Mouse (Mus musculus) stomach, postnatal 0 days (tissue): ENCODE results near the gene Siah1a.

Experiments used
- CTCF ChIP-seq: IDR thresholded peaks from 2 replicates; pipeline ENCODE4 v1.5.1; 2016; ENCODE audit warnings: antibody characterized with exemption, low read depth, mild to moderate bottlenecking, moderate library complexity
- EP300 ChIP-seq: optimal IDR thresholded peaks from 2 replicates; pipeline ENCODE3; 2016; ENCODE audit warnings: antibody characterized with exemption

DNA sequence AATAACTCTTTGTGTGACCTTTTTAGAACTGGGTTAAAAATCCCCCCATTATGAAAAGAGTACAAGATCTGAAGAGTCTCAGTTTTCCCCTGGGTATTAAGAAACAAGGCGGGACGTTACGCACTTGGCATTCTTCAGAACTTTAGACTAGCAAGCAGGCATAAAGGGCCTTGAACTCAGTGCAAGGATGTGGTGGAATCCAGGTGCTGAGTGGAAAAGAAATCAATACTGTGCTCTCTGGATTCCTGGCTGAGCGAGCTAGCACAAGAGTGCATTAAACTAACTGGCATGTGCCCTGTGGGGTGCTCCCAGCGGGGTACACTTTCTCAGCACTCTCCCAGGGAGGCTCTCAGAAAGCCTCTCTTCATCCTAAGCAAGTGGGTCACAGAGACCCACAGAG is 17.1 kb upstream of the Siah1a start:
- no peak for TF ChIP-seq CTCF
- TF ChIP-seq EP300 = no peak
